Mouse (Mus musculus) adrenal gland (tissue): ENCODE measurements around the gene Abcc1.

Experiments
- intact Hi-C: fragments of 180-260 bp; cut with DNase I; formaldehyde crosslinking; loops from one replicate; pipeline ENCODE4 v1.15.1; 2025

Abcc1 gene

GRCm38 (mm10) chr16:14493491-14494114 lies 132.2 kb downstream of the Abcc1 start:
- intact Hi-C loops: loop anchor here (2.0 to 10.0 kb wide), 2 partner anchors 179 to 257 kb away; partner anchors contain the start of gene Fopnl

- intact Hi-C loops: no loop called here
Observed at GRCm38 (mm10) chr16:14501649-14502360, 140.4 kb downstream of the Abcc1 start.

DNA sequence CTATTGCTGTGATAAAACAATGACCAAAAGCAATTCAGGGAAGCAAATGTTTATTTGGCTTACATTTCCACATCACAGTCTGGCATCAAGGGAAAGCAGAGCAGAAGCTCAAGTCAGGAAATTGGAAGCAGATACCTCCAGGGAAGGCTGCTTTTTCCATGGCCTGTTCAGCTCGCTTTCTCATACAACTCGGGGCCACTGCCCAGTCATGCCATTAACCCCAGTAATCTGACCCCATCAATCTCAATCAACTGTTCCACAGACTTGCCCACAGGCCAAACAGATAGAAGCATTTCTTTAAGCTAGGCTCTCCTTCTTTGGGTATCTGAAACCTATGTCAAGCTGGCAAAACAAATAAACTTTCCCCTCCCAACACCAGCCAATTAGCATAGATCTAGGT lies 145.1 kb downstream of the Abcc1 start:
- intact Hi-C loops: no loop called here
